Mouse (Mus musculus) bone marrow, adult 2 months (tissue): ENCODE data around the gene Rwdd1.

Source experiments
- CTCF ChIP-seq: fragments of 200-500 bp; IDR thresholded peaks from 2 replicates; pipeline ENCODE4 v1.5.1; 2011; ENCODE audit warnings: low read length, control low read depth; ENCODE audit not compliant: control insufficient read depth, insufficient read depth
- POLR2A ChIP-seq: fragments of 200-500 bp; IDR thresholded peaks from 2 replicates; pipeline ENCODE4 v1.6.1; 2011; ENCODE audit warnings: low read depth, mild to moderate bottlenecking, control low read depth, low read length, borderline replicate concordance; ENCODE audit not compliant: control insufficient read depth

- TF ChIP-seq CTCF (peak; percentile 52), POLR2A (no peak)
These were observed 32.7 kb downstream of the Rwdd1 start for GRCm38 (mm10) chr10:33986771-33987170.
